ENCODE assay signal across 12 mouse cellular contexts in the genomic region with DNA sequence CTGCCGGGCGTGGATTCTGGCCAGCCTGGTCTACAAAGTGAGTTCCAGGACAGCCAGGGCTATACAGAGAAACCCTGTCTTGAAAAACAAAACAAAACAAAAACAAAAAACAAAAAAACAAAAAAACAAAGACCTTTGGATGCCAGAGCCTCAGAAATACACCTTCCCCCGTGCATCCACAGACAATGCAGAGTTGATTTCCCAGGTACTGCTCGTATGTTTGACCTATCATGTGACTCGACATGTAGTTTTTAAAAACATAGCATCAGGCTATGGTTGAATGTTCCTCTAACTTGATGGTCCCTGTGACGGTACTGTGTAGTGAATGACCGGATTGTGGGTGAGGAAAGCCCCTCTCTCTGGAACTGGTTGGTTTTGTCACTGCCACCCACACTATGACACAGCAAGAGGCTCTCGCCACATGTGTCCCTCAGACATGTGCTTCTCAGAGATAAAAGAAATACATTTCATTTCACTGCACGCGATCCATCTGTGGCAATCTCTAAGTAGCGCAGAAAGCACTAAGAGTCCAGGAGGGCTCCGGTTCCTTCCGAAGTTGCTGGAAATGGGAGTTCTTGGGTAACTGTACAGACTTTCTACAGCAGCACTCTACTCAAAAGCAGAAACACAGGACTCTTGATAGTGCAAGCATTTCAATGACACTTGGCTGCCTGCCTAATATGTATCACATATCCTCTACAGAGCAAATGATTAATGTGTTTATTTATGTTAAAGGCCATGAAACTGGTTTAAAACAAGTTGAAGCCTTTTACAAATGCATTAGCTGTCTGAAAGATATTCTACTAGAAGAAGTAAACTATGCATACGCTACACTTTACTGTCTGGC. TPM values are rescaled to one million over a fixed set of nuclear protein-coding genes. Genes with fewer than 3 reads are reported as not detected.
A peak's percentile ranks its signal among the peaks of the same experiment; 100 is the strongest.
DNase-seq lines count a peak whose midpoint lies in the region; ATAC-seq and TF ChIP-seq lines count a peak whose summit lies in the region.
"Had no signal": no experiment of that assay in that cellular context is flagged by ENCODE, and none has a peak within 500 bp of the region (broad histone marks: within the 10 kb centered on the region; RNA-seq: fewer than 3 reads in every experiment).

No protein-coding gene starts in this region.

- no peaks in the 10 kb centered on the region for H3K79me2 ChIP-seq in heart, adult 2 months (replicated peaks; ENCODE audit: control insufficient read depth, insufficient read depth, low read length)

- no peak for TF ChIP-seq POLR2A in heart, adult 2 months (IDR thresholded peaks at IDR 0.05; ENCODE audit: insufficient read depth, low read depth, low read length)

- H3K4me3 ChIP-seq in heart, embryonic 13.5 days = peak overlapping the region; percentile 23; the same call in 1 of the 2 replicates
- no peak overlapping the region for H3K4me3 ChIP-seq in heart, adult 2 months
- H3K4me3 ChIP-seq: embryonic facial prominence, embryonic 13.5 days; midbrain, embryonic 12.5 days; neural tube, embryonic 13.5 days had no signal

- peaks cover 67% of the 10 kb centered on the region for H3K4me1 ChIP-seq in heart, embryonic 13.5 days
- peaks cover 5% of the 10 kb centered on the region for H3K4me1 ChIP-seq in heart, adult 2 months (ENCODE audit: control insufficient read depth, insufficient read depth, low read length)

- 53% methylated on average over 14 of the region's 14 CpGs for WGBS in heart, embryonic 13.5 days
- WGBS in heart, adult 2 months = 64% methylated on average over 14 of the region's 14 CpGs

- H3K9me3 ChIP-seq in heart, embryonic 13.5 days = no peaks in the 10 kb centered on the region
- H3K9me3 ChIP-seq: embryonic facial prominence, embryonic 13.5 days; midbrain, embryonic 12.5 days; neural tube, embryonic 13.5 days had no signal

- no peaks in the 10 kb centered on the region for H3K36me3 ChIP-seq in heart, embryonic 13.5 days
- no peaks in the 10 kb centered on the region for H3K36me3 ChIP-seq in heart, adult 2 months (ENCODE audit: control insufficient read depth, insufficient read depth, low read length)
- H3K36me3 ChIP-seq: embryonic facial prominence, embryonic 13.5 days; midbrain, embryonic 12.5 days; neural tube, embryonic 13.5 days had no signal

- no peaks in the 10 kb centered on the region for H3K27me3 ChIP-seq in heart, embryonic 13.5 days (replicated peaks)
- H3K27me3 ChIP-seq in heart, adult 2 months (ENCODE audit: control insufficient read depth, insufficient read depth, low read length) = no peaks in the 10 kb centered on the region
- H3K27me3 ChIP-seq: embryonic facial prominence, embryonic 13.5 days; midbrain, embryonic 12.5 days; neural tube, embryonic 13.5 days had no signal

- intact Hi-C loops in heart, adult 2 months (cut with DNase I) = no loop called here

- H3K27ac ChIP-seq in heart, embryonic 13.5 days (replicated peaks) = peak overlapping the region; percentile 82
- no peak overlapping the region for H3K27ac ChIP-seq in heart, adult 2 months
- H3K27ac ChIP-seq: embryonic facial prominence, embryonic 13.5 days; midbrain, embryonic 12.5 days; neural tube, embryonic 13.5 days had no signal

- H3K4me2 ChIP-seq in heart, embryonic 13.5 days = peak overlapping the region; percentile 55
- H3K4me2 ChIP-seq: embryonic facial prominence, embryonic 13.5 days; midbrain, embryonic 12.5 days; neural tube, embryonic 13.5 days had no signal

- H3K9ac ChIP-seq in heart, embryonic 13.5 days = peak overlapping the region; percentile 59; the same call in 1 of the 2 replicates
- H3K9ac ChIP-seq in heart, adult 2 months (ENCODE audit: low read depth, low read length) = no peak overlapping the region
- H3K9ac ChIP-seq: embryonic facial prominence, embryonic 13.5 days; midbrain, embryonic 12.5 days; neural tube, embryonic 13.5 days had no signal

- no peak for DNase-seq in heart, adult 2 months
- peak; percentile 13 for DNase-seq in adipocyte (ENCODE audit: low spot score)
- peak; percentile 62 for DNase-seq in lung, postnatal 36 days
- DNase-seq in thymus, adult 18-20 months = no peak
- DNase-seq in ovary, postnatal 36 days (ENCODE audit: low spot score) = no peak
- DNase-seq in frontal cortex, postnatal 10 days (ENCODE audit: low spot score in 2 of 2) = no peak
- DNase-seq: layer of hippocampus, postnatal 36 days had no signal

- TF ChIP-seq CTCF in heart, adult 2 months (IDR thresholded peaks at IDR 0.05) = no peak

- TF ChIP-seq EP300 in heart, adult 2 months (IDR thresholded peaks at IDR 0.05; ENCODE audit: insufficient read depth, low read depth, low read length) = no peak

- peak; percentile 52; the same call in 1 of the 2 replicates for ATAC-seq in heart, embryonic 13.5 days (ENCODE audit: extremely low read depth, insufficient number of reproducible peaks, low FRiP score, low TSS enrichment)
- peak; percentile 64 to 67 for ATAC-seq in hematopoietic stem cell, adult 5-6 weeks (replicated peaks in 1 of 2; ENCODE audit: insufficient read depth in 1 of 2, low FRiP score in 2 of 2, low TSS enrichment in 1 of 2, low read depth in 1 of 2, poor library complexity in 2 of 2, severe bottlenecking in 2 of 2)

RNA-seq across cellular contexts. Expression of a gene that starts 28.7 kb away (rescaled TPM):
- 6.2 and 6.5 TPM in 2 replicates for polyA plus RNA-seq in heart, embryonic 13.5 days (2015; fragmentation: Nextera tagmentation; extraction: Ambion mirVana)
- 10 to 100 TPM; 13.4 to 14.2 TPM for total RNA-seq in heart, adult 2 months (2021)
- 3.3 and 6.2 TPM in 2 replicates for polyA plus RNA-seq in heart, adult 2 months (2012; rRNA removed)
- 16.3 and 27.6 TPM in 2 replicates for total RNA-seq in hematopoietic stem cell, adult 5-6 weeks (2017)

Comparison
In these comparisons a context has a peak if more than half of its experiments do, and no peak if none do; other contexts are left out.
1. DNase-seq: peak in adipocyte (single experiment) and lung, postnatal 36 days (single experiment); none in heart, adult 2 months (0 of 2), thymus, adult 18-20 months (0 of 2), ovary, postnatal 36 days (single experiment) and frontal cortex, postnatal 10 days (0 of 2).